Mouse (Mus musculus) small intestine, adult 2 months (tissue): ENCODE data around the gene Lsm2. TPM values are rescaled to one million over a fixed set of nuclear protein-coding genes. Genes with fewer than 3 reads are reported as not detected.
"Not testable (repeated sequence)": the region's sequence is repeated elsewhere in the genome, so short reads cannot be mapped to it uniquely, and the experiment has no call there.

ENCODE experiments used
- H3K27ac ChIP-seq: fragments of 200-500 bp; 2 replicates; pipeline ENCODE4 v1.5.1; 2012; ENCODE audit warnings: low read depth, low read length, control low read depth, inconsistent platforms; ENCODE audit not compliant: insufficient read depth
- H3K27me3 ChIP-seq: fragments of 200-500 bp; 2 replicates; pipeline ENCODE4 v1.6.1; 2012; ENCODE audit warnings: mild to moderate bottlenecking, moderate library complexity, low read length, inconsistent platforms; ENCODE audit not compliant: control insufficient read depth, insufficient read depth
- H3K36me3 ChIP-seq: fragments of 200-500 bp; 2 replicates; pipeline ENCODE4 v1.6.1; 2012; ENCODE audit warnings: mild to moderate bottlenecking, low read length, control low read depth, inconsistent platforms; ENCODE audit not compliant: control insufficient read depth, insufficient read depth
- H3K4me1 ChIP-seq: fragments of 200-500 bp; 2 replicates; pipeline ENCODE4 v1.6.1; 2012; ENCODE audit warnings: low read length, inconsistent platforms, mixed read lengths; ENCODE audit not compliant: control insufficient read depth, insufficient read depth, insufficient read length
- H3K4me3 ChIP-seq: fragments of 200-500 bp; 2 replicates; pipeline ENCODE4 v1.5.1; 2012; ENCODE audit warnings: low read depth, mild to moderate bottlenecking, control low read depth, inconsistent platforms, low read length, moderate library complexity
- CTCF ChIP-seq: fragments of 200-500 bp; IDR thresholded peaks from 2 replicates; pipeline ENCODE4 v1.5.1; 2012; ENCODE audit warnings: low read depth, mild to moderate bottlenecking, control low read depth, inconsistent platforms, low read length, moderate library complexity, mixed read lengths; ENCODE audit not compliant: insufficient replicate concordance, insufficient read length; ENCODE audit errors: extremely low read depth
- POLR2A ChIP-seq: fragments of 200-500 bp; IDR thresholded peaks from 2 replicates; pipeline ENCODE4 v1.6.1; 2012; ENCODE audit warnings: low read depth, mild to moderate bottlenecking, control low read depth, inconsistent platforms, low read length, moderate library complexity
- WGBS: fragments of 180-500 bp; shearing (Covaris S2); methylation state at CpG from one replicate; pipeline ENCODE4 v1.1.7; 2018; 5-methylcytosine and 5-hydroxymethylcytosine counted together
- polyA plus RNA-seq: library from polyadenylated mRNA; depleted of rRNA; stranded (reverse); fragments of >200 nt; gene quantifications from 2 replicates; pipeline ENCODE4 v1.2.3, GENCODE M21; 2012

Gene Lsm2
- polyA plus RNA-seq, 1 experiment: 82.1 TPM

- peak within 1 kb of the TSS; percentile 62 for H3K4me3 ChIP-seq
- TF ChIP-seq POLR2A: peak; percentile 60; the same call in 1 of the 2 replicates
- WGBS: 2% methylated on average over 33 of the region's 33 CpGs
- peak within 1 kb of the TSS; percentile 55 for H3K27ac ChIP-seq
- not testable (repeated sequence) for H3K4me1 ChIP-seq, H3K36me3 ChIP-seq, H3K27me3 ChIP-seq
Measured at GRCm38 (mm10) chr17:34972069-34972749, 9.5 kb upstream of the Lsm2 start, which contains the start of the genes Hspa1a and Hspa1l. Gene Hspa1a (minus strand): TSS chr17:34972156. Gene Hspa1l (plus strand): TSS chr17:34972703.

- Histone ChIP-seq H3K4me3 (no peak overlapping the region), H3K27ac (no peak overlapping the region), H3K27me3 (no peaks in the 10 kb centered on the region), H3K36me3 (no peaks in the 10 kb centered on the region), H3K4me1 (peaks cover 2% of the 10 kb centered on the region; the same call in 1 of the 2 replicates)
- TF ChIP-seq CTCF: no peak
- TF ChIP-seq POLR2A: no peak
- 91% methylated on average over 3 of the region's 3 CpGs for WGBS
Measured at GRCm38 (mm10) chr17:34975581-34976492, 5.8 kb upstream of the Lsm2 start.

GRCm38 (mm10) chr17:34977000-34977399 is 4.7 kb upstream of the Lsm2 start:
- Histone ChIP-seq H3K4me1 (peaks cover 4% of the 10 kb centered on the region; the same call in 1 of the 2 replicates), H3K27me3 (no peaks in the 10 kb centered on the region), H3K4me3 (no peak overlapping the region), H3K27ac (no peak overlapping the region), H3K36me3 (no peaks in the 10 kb centered on the region)
- 96% methylated on average over 20 of the region's 20 CpGs for WGBS
- no peak for TF ChIP-seq CTCF
- TF ChIP-seq POLR2A: no peak

GRCm38 (mm10) chr17:34978239-34978638 is 3.4 kb upstream of the Lsm2 start:
- H3K27ac ChIP-seq: no peak overlapping the region
- WGBS: 93% methylated on average over 27 of the region's 27 CpGs
- H3K4me3 ChIP-seq: no peak overlapping the region

GRCm38 (mm10) chr17:34979631-34980030 is 2.0 kb upstream of the Lsm2 start:
- TF ChIP-seq CTCF (no peak), POLR2A (no peak)
- no peaks in the 10 kb centered on the region for H3K27me3 ChIP-seq
- peaks cover 4% of the 10 kb centered on the region; the same call in 1 of the 2 replicates for H3K4me1 ChIP-seq
- H3K4me3 ChIP-seq: no peak overlapping the region
- no peaks in the 10 kb centered on the region; the same call in 1 of the 2 replicates for H3K36me3 ChIP-seq
- WGBS: 49% methylated on average over 4 of the region's 4 CpGs
- H3K27ac ChIP-seq: no peak overlapping the region

More at GRCm38 (mm10) chr17:34978239-34978638, 3.4 kb upstream of the Lsm2 start:
- Histone ChIP-seq H3K36me3 (no peaks in the 10 kb centered on the region), H3K4me1 (peaks cover 4% of the 10 kb centered on the region; the same call in 1 of the 2 replicates), H3K27me3 (no peaks in the 10 kb centered on the region)
- TF ChIP-seq POLR2A (no peak), CTCF (no peak)

GRCm38 (mm10) chr17:34980655-34981054 is 1.0 kb upstream of the Lsm2 start:
- Histone ChIP-seq H3K4me3 (no peak overlapping the region), H3K4me1 (peaks cover 4% of the 10 kb centered on the region; the same call in 1 of the 2 replicates), H3K27me3 (no peaks in the 10 kb centered on the region), H3K27ac (peak overlapping the region; percentile 25; the same call in 1 of the 2 replicates), H3K36me3 (peaks cover 8% of the 10 kb centered on the region)
- TF ChIP-seq CTCF: no peak
- TF ChIP-seq POLR2A: no peak
- WGBS: 2% methylated on average over 2 of the region's 2 CpGs

- Histone ChIP-seq H3K27me3 (no peaks in the 10 kb centered on the region), H3K4me3 (peak overlapping the region; percentile 81), H3K36me3 (peaks cover 16% of the 10 kb centered on the region), H3K27ac (no peak overlapping the region; the same call in 1 of the 2 replicates), H3K4me1 (peaks cover 4% of the 10 kb centered on the region; the same call in 1 of the 2 replicates)
- TF ChIP-seq POLR2A (no peak), CTCF (no peak)
- WGBS: under 1% methylated on average over 15 of the region's 15 CpGs
Measured at GRCm38 (mm10) chr17:34982328-34982727, 666 bp downstream of the Lsm2 start.
